Comparison of ENCODE assay signal across 8 mouse cellular contexts in genomic region chr16:49857504-49858160, GRCm38 (mm10). TPM values are rescaled to one million over a fixed set of nuclear protein-coding genes. Genes with fewer than 3 reads are reported as not detected.
DNase-seq lines count a peak whose midpoint lies in the region; ATAC-seq and TF ChIP-seq lines count a peak whose summit lies in the region.

No protein-coding gene starts in this region.

- no peaks in the 10 kb centered on the region for H3K9me3 ChIP-seq in kidney, embryonic 16.5 days (ENCODE audit: low read length)
- H3K9me3 ChIP-seq in heart, embryonic 12.5 days (replicated peaks) = no peaks in the 10 kb centered on the region
- no peaks in the 10 kb centered on the region for H3K9me3 ChIP-seq in liver, embryonic 12.5 days (replicated peaks)
- no peaks in the 10 kb centered on the region for H3K9me3 ChIP-seq in neural tube, embryonic 15.5 days (replicated peaks)

- WGBS in kidney, embryonic 16.5 days = 58% methylated on average over 8 of the region's 8 CpGs
- 67% methylated on average over 8 of the region's 8 CpGs for WGBS in heart, embryonic 12.5 days
- WGBS in liver, embryonic 12.5 days (ENCODE audit: insufficient replicate concordance) = 25% methylated on average over 8 of the region's 8 CpGs
- 39% methylated on average over 8 of the region's 8 CpGs for WGBS in neural tube, embryonic 15.5 days

- no peaks in the 10 kb centered on the region for H3K36me3 ChIP-seq in kidney, embryonic 16.5 days (ENCODE audit: insufficient read depth, low read length)
- H3K36me3 ChIP-seq in heart, embryonic 12.5 days = no peaks in the 10 kb centered on the region
- peaks cover 46% of the 10 kb centered on the region for H3K36me3 ChIP-seq in liver, embryonic 12.5 days
- H3K36me3 ChIP-seq in neural tube, embryonic 15.5 days = no peaks in the 10 kb centered on the region

- H3K4me1 ChIP-seq in kidney, embryonic 16.5 days (ENCODE audit: insufficient read depth, low read length) = peaks cover 17% of the 10 kb centered on the region
- peaks cover 31% of the 10 kb centered on the region for H3K4me1 ChIP-seq in heart, embryonic 12.5 days (replicated peaks)
- H3K4me1 ChIP-seq in liver, embryonic 12.5 days = peaks cover 63% of the 10 kb centered on the region
- H3K4me1 ChIP-seq in neural tube, embryonic 15.5 days = peaks cover 19% of the 10 kb centered on the region

- H3K9ac ChIP-seq in kidney, embryonic 16.5 days (replicated peaks; ENCODE audit: low read length) = no peak overlapping the region; the same call in 1 of the 2 replicates
- no peak overlapping the region for H3K9ac ChIP-seq in heart, embryonic 12.5 days
- peak overlapping the region; percentile 100 for H3K9ac ChIP-seq in liver, embryonic 12.5 days
- no peak overlapping the region; the same call in 1 of the 2 replicates for H3K9ac ChIP-seq in neural tube, embryonic 15.5 days (replicated peaks)

- H3K27me3 ChIP-seq in kidney, embryonic 16.5 days (ENCODE audit: insufficient read depth, low read length) = no peaks in the 10 kb centered on the region
- H3K27me3 ChIP-seq in heart, embryonic 12.5 days (replicated peaks) = no peaks in the 10 kb centered on the region
- H3K27me3 ChIP-seq in liver, embryonic 12.5 days (replicated peaks) = no peaks in the 10 kb centered on the region
- H3K27me3 ChIP-seq in neural tube, embryonic 15.5 days (replicated peaks) = no peaks in the 10 kb centered on the region

- no peak for TF ChIP-seq POLR2A in brain, embryonic 14.5 days (IDR thresholded peaks at IDR 0.05; ENCODE audit: borderline replicate concordance, extremely low read depth, insufficient read depth, insufficient read length, poor library complexity, severe bottlenecking)

- TF ChIP-seq CTCF in brain, embryonic 14.5 days (IDR thresholded peaks at IDR 0.05; ENCODE audit: borderline replicate concordance, extremely low read depth, insufficient read depth, insufficient read length) = no peak

- DNase-seq in kidney, postnatal 25 days = no peak
- peak; percentile 57 for DNase-seq in brain, embryonic 14.5 days (ENCODE audit: low read depth)
- DNase-seq in frontal cortex, postnatal 14 days (ENCODE audit: low spot score in 2 of 2) = no peak
- DNase-seq in left cerebral cortex, adult 8-10 months (ENCODE audit: low spot score in 2 of 2) = no peak

- no peak for ATAC-seq in kidney, embryonic 16.5 days (ENCODE audit: low FRiP score, low TSS enrichment)
- ATAC-seq in heart, embryonic 12.5 days (ENCODE audit: insufficient number of reproducible peaks, low FRiP score) = no peak
- ATAC-seq in liver, embryonic 12.5 days = no peak
- no peak for ATAC-seq in neural tube, embryonic 15.5 days (ENCODE audit: low FRiP score)

- no peak overlapping the region for H3K27ac ChIP-seq in kidney, embryonic 16.5 days (ENCODE audit: low read length)
- H3K27ac ChIP-seq in heart, embryonic 12.5 days (ENCODE audit: poor library complexity, severe bottlenecking) = no peak overlapping the region
- peak overlapping the region; percentile 99 for H3K27ac ChIP-seq in liver, embryonic 12.5 days
- peak overlapping the region; percentile 34; the same call in 1 of the 2 replicates for H3K27ac ChIP-seq in neural tube, embryonic 15.5 days (replicated peaks)

- peak overlapping the region; percentile 43 for H3K4me2 ChIP-seq in kidney, embryonic 16.5 days (replicated peaks; ENCODE audit: low read depth, low read length)
- H3K4me2 ChIP-seq in heart, embryonic 12.5 days = peak overlapping the region; percentile 47
- H3K4me2 ChIP-seq in liver, embryonic 12.5 days = peak overlapping the region; percentile 71
- H3K4me2 ChIP-seq in neural tube, embryonic 15.5 days = peak overlapping the region; percentile 59

- H3K4me3 ChIP-seq in kidney, embryonic 16.5 days (ENCODE audit: low read length) = peak overlapping the region; percentile 20
- peak overlapping the region; percentile 10; the same call in 1 of the 2 replicates for H3K4me3 ChIP-seq in heart, embryonic 12.5 days
- peak overlapping the region; percentile 97 for H3K4me3 ChIP-seq in liver, embryonic 12.5 days
- peak overlapping the region; percentile 34 for H3K4me3 ChIP-seq in neural tube, embryonic 15.5 days (replicated peaks)

RNA-seq across cellular contexts. Expression of gene Cd47, which starts 57.3 kb away (rescaled TPM):
- polyA plus RNA-seq in kidney, embryonic 16.5 days (2015; fragmentation: Nextera tagmentation; extraction: Ambion mirVana) = 75.2 and 78.0 TPM in 2 replicates
- polyA plus RNA-seq in brain, embryonic 14.5 days (2012; rRNA removed) = 49.4 and 58.5 TPM in 2 replicates
- 60.0 and 63.3 TPM in 2 replicates for polyA plus RNA-seq in heart, embryonic 12.5 days (2016; fragmentation: Nextera tagmentation; extraction: Ambion mirVana)
- polyA plus RNA-seq in liver, embryonic 12.5 days (2016; fragmentation: Nextera tagmentation; extraction: Ambion mirVana) = 308 and 327 TPM in 2 replicates
- 153 and 156 TPM in 2 replicates for polyA plus RNA-seq in neural tube, embryonic 15.5 days (2015; fragmentation: Nextera tagmentation; extraction: Ambion mirVana)
- total RNA-seq in left cerebral cortex, adult 8-10 months (2022) = 100 to 1,000 TPM; 239 to 271 (median 254) TPM

Comparison
In these comparisons a context has a peak if more than half of its experiments do, and no peak if none do; other contexts are left out.
1. H3K27ac ChIP-seq: peak in liver, embryonic 12.5 days (single experiment) and neural tube, embryonic 15.5 days (single experiment); none in kidney, embryonic 16.5 days (single experiment) and heart, embryonic 12.5 days (single experiment).
2. H3K4me3 ChIP-seq: peak in every context shown above with its lines; median percentile 97 in liver, embryonic 12.5 days; 34 in neural tube, embryonic 15.5 days; 20 in kidney, embryonic 16.5 days; 10 in heart, embryonic 12.5 days.
3. Peak in every context shown above with its lines, with median percentiles within 50 percentile points of each other: H3K4me2 ChIP-seq.